Mouse (Mus musculus): ENCODE measurements around the gene Fbf1. TPM values are rescaled to one million over a fixed set of nuclear protein-coding genes. Genes with fewer than 3 reads are reported as not detected.

The Fbf1 gene
- total RNA-seq, 1 experiment: 32.1 TPM

GRCm38 (mm10) chr11:116100839-116101238 lies 67.1 kb downstream of the Fbf1 start:
- DNase-seq (ENCODE audit: low read depth, low spot score): no peak
- Histone ChIP-seq H3K36me3 (ENCODE audit: control insufficient read depth, insufficient read depth, low read length, poor library complexity, severe bottlenecking) (no peaks in the 10 kb centered on the region), H3K4me1 (ENCODE audit: control insufficient read depth in 2 of 2, insufficient read depth in 2 of 2, low read length in 2 of 2, poor library complexity in 1 of 2) (peaks cover 10 to 14% of the 10 kb centered on the region in 2 experiments), H3K4me3 (ENCODE audit: insufficient read depth in 1 of 2, low read depth in 1 of 2, low read length in 2 of 2, poor library complexity in 1 of 2, severe bottlenecking in 1 of 2) (no peak overlapping the region), H3K27ac (ENCODE audit: insufficient read depth, low read depth, low read length, poor library complexity, severe bottlenecking) (no peak overlapping the region), H3K9ac (ENCODE audit: insufficient read depth, low read depth, low read length, poor library complexity, severe bottlenecking) (no peak overlapping the region), H3K9me3 (ENCODE audit: control insufficient read depth, insufficient read depth, low read depth, low read length) (no peaks in the 10 kb centered on the region)
- TF ChIP-seq HCFC1 (IDR thresholded peaks at IDR 0.05; ENCODE audit: borderline replicate concordance, insufficient read depth, low read length) (no peak), ZC3H11A (IDR thresholded peaks at IDR 0.05; ENCODE audit: borderline replicate concordance, low read depth, low read length) (no peak), CHD2 (IDR thresholded peaks at IDR 0.05; ENCODE audit: low read depth, low read length) (no peak), ZNF384 (IDR thresholded peaks at IDR 0.05; ENCODE audit: low read depth, low read length) (no peak), MAFK (IDR thresholded peaks at IDR 0.05; ENCODE audit: insufficient read depth, low read depth, low read length) (no peak)
- in situ Hi-C loops (cut with MboI; ENCODE audit: low sequenced_read_pairs in 2 of 2, unreplicated experiment in 2 of 2): no loop called here

DNA sequence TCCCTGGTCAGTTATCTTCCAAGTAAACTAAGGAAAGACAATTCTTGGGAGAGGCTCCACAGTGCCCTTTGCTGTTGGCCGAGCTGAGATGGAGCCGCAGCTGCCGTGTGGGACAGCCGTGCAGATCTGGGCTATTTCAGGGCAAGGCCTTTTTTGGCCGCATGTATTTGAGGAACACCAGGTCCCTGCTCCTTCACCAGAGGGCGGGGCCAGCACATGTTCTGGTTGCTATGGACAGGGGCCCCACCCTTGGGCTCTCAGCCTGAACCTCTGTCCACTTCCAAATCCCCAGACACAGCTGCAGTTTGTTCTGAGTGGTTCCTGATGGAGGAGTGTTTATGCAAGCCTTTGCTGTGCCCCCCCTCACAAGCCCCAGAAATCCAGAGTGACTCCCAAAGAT lies 67.6 kb downstream of the Fbf1 start:
- peaks cover 10 to 13% of the 10 kb centered on the region in 2 experiments for H3K4me1 ChIP-seq (ENCODE audit: control insufficient read depth in 2 of 2, insufficient read depth in 2 of 2, low read length in 2 of 2, poor library complexity in 1 of 2)
- no peaks in the 10 kb centered on the region for H3K9me3 ChIP-seq (ENCODE audit: control insufficient read depth, insufficient read depth, low read depth, low read length)
- no peak overlapping the region for H3K27ac ChIP-seq (ENCODE audit: insufficient read depth, low read depth, low read length, poor library complexity, severe bottlenecking)
- in situ Hi-C loops (cut with MboI; ENCODE audit: low sequenced_read_pairs in 2 of 2, unreplicated experiment in 2 of 2): no loop called here
- no peaks in the 10 kb centered on the region for H3K36me3 ChIP-seq (ENCODE audit: control insufficient read depth, insufficient read depth, low read length, poor library complexity, severe bottlenecking)
- DNase-seq (ENCODE audit: low read depth, low spot score): no peak
- no peak overlapping the region for H3K9ac ChIP-seq (ENCODE audit: insufficient read depth, low read depth, low read length, poor library complexity, severe bottlenecking)
- TF ChIP-seq HCFC1 (IDR thresholded peaks at IDR 0.05; ENCODE audit: borderline replicate concordance, insufficient read depth, low read length) (no peak), ZC3H11A (IDR thresholded peaks at IDR 0.05; ENCODE audit: borderline replicate concordance, low read depth, low read length) (no peak), MAFK (IDR thresholded peaks at IDR 0.05; ENCODE audit: insufficient read depth, low read depth, low read length) (no peak), CHD2 (IDR thresholded peaks at IDR 0.05; ENCODE audit: low read depth, low read length) (no peak), ZNF384 (IDR thresholded peaks at IDR 0.05; ENCODE audit: low read depth, low read length) (no peak)
- H3K4me3 ChIP-seq (ENCODE audit: insufficient read depth in 1 of 2, low read depth in 1 of 2, low read length in 2 of 2, poor library complexity in 1 of 2, severe bottlenecking in 1 of 2): no peak overlapping the region

DNA sequence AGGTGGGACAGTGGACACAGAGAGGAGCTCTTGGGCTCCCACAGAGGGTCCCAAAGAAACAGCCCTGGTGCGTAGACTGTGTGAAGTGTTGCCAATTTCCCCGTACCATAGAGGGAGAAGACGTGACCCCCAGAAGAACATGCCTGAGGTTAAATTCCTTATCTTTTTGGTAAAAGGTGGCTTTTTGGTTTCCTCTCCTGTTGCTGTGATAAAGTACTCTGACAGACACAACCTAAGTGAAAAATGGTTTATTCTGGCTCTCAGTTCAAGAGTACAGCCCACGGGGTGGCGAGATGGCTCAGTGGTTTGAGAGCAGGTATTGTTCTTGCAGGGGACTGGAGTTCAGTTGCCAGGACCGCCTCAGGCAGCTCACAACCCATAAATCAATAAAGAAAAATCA lies 68.5 kb downstream of the Fbf1 start:
- Histone ChIP-seq H3K27ac (ENCODE audit: insufficient read depth, low read depth, low read length, poor library complexity, severe bottlenecking) (no peak overlapping the region), H3K36me3 (ENCODE audit: control insufficient read depth, insufficient read depth, low read length, poor library complexity, severe bottlenecking) (no peaks in the 10 kb centered on the region), H3K9me3 (ENCODE audit: control insufficient read depth, insufficient read depth, low read depth, low read length) (no peaks in the 10 kb centered on the region), H3K9ac (ENCODE audit: insufficient read depth, low read depth, low read length, poor library complexity, severe bottlenecking) (no peak overlapping the region), H3K4me1 (ENCODE audit: control insufficient read depth in 2 of 2, insufficient read depth in 2 of 2, low read length in 2 of 2, poor library complexity in 1 of 2) (peaks cover 6 to 11% of the 10 kb centered on the region in 2 experiments), H3K4me3 (ENCODE audit: insufficient read depth in 1 of 2, low read depth in 1 of 2, low read length in 2 of 2, poor library complexity in 1 of 2, severe bottlenecking in 1 of 2) (no peak overlapping the region)
- in situ Hi-C loops (cut with MboI; ENCODE audit: low sequenced_read_pairs in 2 of 2, unreplicated experiment in 2 of 2): no loop called here
- no peak for TF ChIP-seq CHD2 (IDR thresholded peaks at IDR 0.05; ENCODE audit: low read depth, low read length)
- no peak for TF ChIP-seq ZC3H11A (IDR thresholded peaks at IDR 0.05; ENCODE audit: borderline replicate concordance, low read depth, low read length)
- TF ChIP-seq HCFC1 (IDR thresholded peaks at IDR 0.05; ENCODE audit: borderline replicate concordance, insufficient read depth, low read length): no peak
- no peak for TF ChIP-seq MAFK (IDR thresholded peaks at IDR 0.05; ENCODE audit: insufficient read depth, low read depth, low read length)
- no peak for TF ChIP-seq ZNF384 (IDR thresholded peaks at IDR 0.05; ENCODE audit: low read depth, low read length)
- no peak for DNase-seq (ENCODE audit: low read depth, low spot score)

DNA sequence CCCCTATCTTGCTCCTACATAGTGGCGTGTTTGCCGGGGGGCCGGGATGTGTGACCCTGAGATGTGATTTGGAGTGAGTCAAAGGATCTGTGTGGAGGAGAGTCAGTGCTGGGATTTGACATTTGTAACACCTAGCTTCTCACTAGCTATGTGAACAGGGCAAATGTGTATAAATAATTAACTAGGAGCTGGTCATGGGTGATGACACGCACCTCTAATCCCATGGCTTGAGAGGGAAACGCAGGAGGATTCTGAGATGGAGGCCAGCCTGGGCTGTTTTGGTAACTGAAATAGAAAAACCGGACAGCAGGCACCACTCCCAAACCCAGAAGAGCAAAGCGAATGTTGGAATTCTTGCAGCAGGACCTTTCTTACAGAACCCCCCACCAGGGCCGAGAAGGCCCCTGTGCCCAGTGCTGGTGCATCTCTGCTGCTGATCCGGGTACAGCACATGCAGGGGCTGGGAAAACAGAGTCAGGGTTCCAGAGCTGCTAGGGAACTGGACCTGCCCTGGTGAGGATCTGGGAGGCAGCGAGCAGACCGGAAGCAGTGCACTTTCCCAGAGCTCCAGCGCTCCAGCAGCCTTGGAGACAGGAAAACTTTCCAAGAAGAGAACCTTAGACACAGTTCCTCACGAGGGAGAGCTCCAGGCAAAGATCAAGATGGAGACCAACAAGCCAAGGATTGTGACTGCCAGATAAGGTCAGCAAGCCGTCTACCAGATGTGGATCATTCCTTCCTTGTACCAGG lies 69.1 kb downstream of the Fbf1 start:
- Histone ChIP-seq H3K4me3 (ENCODE audit: insufficient read depth in 1 of 2, low read depth in 1 of 2, low read length in 2 of 2, poor library complexity in 1 of 2, severe bottlenecking in 1 of 2) (no peak overlapping the region), H3K9me3 (ENCODE audit: control insufficient read depth, insufficient read depth, low read depth, low read length) (no peaks in the 10 kb centered on the region), H3K9ac (ENCODE audit: insufficient read depth, low read depth, low read length, poor library complexity, severe bottlenecking) (no peak overlapping the region), H3K36me3 (ENCODE audit: control insufficient read depth, insufficient read depth, low read length, poor library complexity, severe bottlenecking) (no peaks in the 10 kb centered on the region), H3K4me1 (ENCODE audit: control insufficient read depth in 2 of 2, insufficient read depth in 2 of 2, low read length in 2 of 2, poor library complexity in 1 of 2) (peaks cover 4 to 9% of the 10 kb centered on the region in 2 experiments; a peak in 3 of 4 replicates), H3K27ac (ENCODE audit: insufficient read depth, low read depth, low read length, poor library complexity, severe bottlenecking) (no peak overlapping the region)
- in situ Hi-C loops (cut with MboI; ENCODE audit: low sequenced_read_pairs in 2 of 2, unreplicated experiment in 2 of 2): no loop called here
- TF ChIP-seq MAFK (IDR thresholded peaks at IDR 0.05; ENCODE audit: insufficient read depth, low read depth, low read length): no peak
- no peak for TF ChIP-seq ZNF384 (IDR thresholded peaks at IDR 0.05; ENCODE audit: low read depth, low read length)
- no peak for TF ChIP-seq HCFC1 (IDR thresholded peaks at IDR 0.05; ENCODE audit: borderline replicate concordance, insufficient read depth, low read length)
- no peak for TF ChIP-seq ZC3H11A (IDR thresholded peaks at IDR 0.05; ENCODE audit: borderline replicate concordance, low read depth, low read length)
- TF ChIP-seq CHD2 (IDR thresholded peaks at IDR 0.05; ENCODE audit: low read depth, low read length): no peak
- no peak for DNase-seq (ENCODE audit: low read depth, low spot score)

Data from ES-E14 (cell line).